Mouse (Mus musculus) ES-E14 (cell line): Measurements from ENCODE around the gene Hba-a2. TPM values are rescaled to one million over a fixed set of nuclear protein-coding genes. Genes with fewer than 3 reads are reported as not detected.

Experiments
- DNase-seq: peaks from one replicate; pipeline ENCODE4 v3.0.0-alpha.2; 2013; ENCODE audit warnings: low read depth, low spot score
- H3K27ac ChIP-seq: 2 replicates; pipeline ENCODE4 v1.5.1; 2012; ENCODE audit warnings: low read depth, mild to moderate bottlenecking, low read length, moderate library complexity, mixed read lengths; ENCODE audit not compliant: poor library complexity, insufficient read depth, severe bottlenecking
- H3K36me3 ChIP-seq: 2 replicates; pipeline ENCODE4 v1.6.1; 2012; ENCODE audit warnings: mild to moderate bottlenecking, low read length, moderate library complexity, mixed read lengths; ENCODE audit not compliant: control insufficient read depth, poor library complexity, insufficient read depth, severe bottlenecking
- H3K4me1 ChIP-seq, 2 experiments: fragments of 150-350 bp in 1 of 2; sonication (generic) in 1 of 2; 2 replicates each; pipeline ENCODE4 v1.6.1; 2012; ENCODE audit warnings: low read length in 2 of 2, mild to moderate bottlenecking in 1 of 2, mixed read lengths in 1 of 2; ENCODE audit not compliant: control insufficient read depth in 2 of 2, insufficient read depth in 2 of 2, poor library complexity in 1 of 2
- H3K4me3 ChIP-seq, 2 experiments: fragments of 150-350 bp in 1 of 2; sonication (generic) in 1 of 2; 2 replicates each; pipeline ENCODE4 v1.5.1; 2012; ENCODE audit warnings: low read length in 2 of 2, low read depth in 1 of 2, mild to moderate bottlenecking in 1 of 2, mixed read lengths in 1 of 2; ENCODE audit not compliant: insufficient read depth in 1 of 2, poor library complexity in 1 of 2, severe bottlenecking in 1 of 2
- H3K9ac ChIP-seq: 2 replicates; pipeline ENCODE4 v1.6.1; 2012; ENCODE audit warnings: low read depth, mild to moderate bottlenecking, low read length, mixed read lengths; ENCODE audit not compliant: poor library complexity, insufficient read depth, severe bottlenecking
- H3K9me3 ChIP-seq: fragments of 150-350 bp; sonication (generic); 2 replicates; pipeline ENCODE4 v1.6.1; 2012; ENCODE audit warnings: low read depth, mild to moderate bottlenecking, low read length; ENCODE audit not compliant: control insufficient read depth, insufficient read depth
- CHD2 ChIP-seq: IDR thresholded peaks from 2 replicates; pipeline ENCODE4 v1.6.1; 2014; ENCODE audit warnings: mild to moderate bottlenecking, low read depth, low read length, inconsistent platforms
- HCFC1 ChIP-seq: IDR thresholded peaks from 2 replicates; pipeline ENCODE4 v1.6.1; 2012; ENCODE audit warnings: low read length, inconsistent platforms, borderline replicate concordance; ENCODE audit not compliant: insufficient read depth
- MAFK ChIP-seq: IDR thresholded peaks from 2 replicates; pipeline ENCODE4 v1.6.1; 2014; ENCODE audit warnings: mild to moderate bottlenecking, low read depth, low read length, inconsistent platforms; ENCODE audit not compliant: insufficient read depth
- ZC3H11A ChIP-seq: IDR thresholded peaks from 2 replicates; pipeline ENCODE4 v1.6.1; 2012; ENCODE audit warnings: low read depth, mild to moderate bottlenecking, inconsistent platforms, low read length, borderline replicate concordance
- ZNF384 ChIP-seq: IDR thresholded peaks from 2 replicates; pipeline ENCODE4 v1.6.1; 2012; ENCODE audit warnings: low read depth, low read length, inconsistent platforms
- in situ Hi-C, 2 experiments: fragments of 600-800 bp; cut with MboI; formaldehyde crosslinking; loops; one replicate each; pipeline ENCODE4 v1.15.1; 2025; ENCODE audit warnings: low sequenced_read_pairs in 2 of 2, inconsistent platforms in 1 of 2; ENCODE audit not compliant: unreplicated experiment in 2 of 2
- total RNA-seq: library from RNA; depleted of rRNA; stranded (reverse); fragments of 300-350 nt; gene quantifications from 2 replicates; pipeline ENCODE4 v1.2.3, GENCODE M21; 2012

Gene Hba-a2
- total RNA-seq, 1 experiment, result 1.1 TPM

DNA sequence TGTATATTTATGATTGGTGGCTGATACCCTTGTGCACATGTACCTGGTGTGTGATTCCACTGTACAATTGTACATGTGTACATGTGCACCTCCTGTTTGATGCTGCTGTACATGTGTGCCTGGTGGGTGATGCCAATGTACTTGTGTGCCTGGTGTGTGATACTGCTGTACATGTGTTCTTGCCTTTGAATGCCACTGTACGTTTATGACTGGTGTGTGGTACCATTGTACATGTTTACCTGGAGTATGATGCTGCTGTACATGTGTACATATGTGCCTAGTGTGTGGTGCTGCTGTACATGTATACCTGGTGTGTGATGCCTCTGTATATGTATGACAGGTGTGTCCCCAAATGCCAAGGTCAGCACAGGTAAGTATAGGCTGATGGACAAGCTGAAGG is 5.2 kb downstream of the Hba-a2 start:
- in situ Hi-C loops, result no loop called here
- Histone ChIP-seq H3K27ac (no peak overlapping the region), H3K36me3 (no peaks in the 10 kb centered on the region), H3K9me3 (no peaks in the 10 kb centered on the region), H3K4me1 (no peaks in the 10 kb centered on the region), H3K4me3 (no peak overlapping the region), H3K9ac (no peak overlapping the region)
- TF ChIP-seq CHD2 (no peak), HCFC1 (no peak), MAFK (no peak), ZC3H11A (no peak), ZNF384 (no peak)
- no peak for DNase-seq

DNA sequence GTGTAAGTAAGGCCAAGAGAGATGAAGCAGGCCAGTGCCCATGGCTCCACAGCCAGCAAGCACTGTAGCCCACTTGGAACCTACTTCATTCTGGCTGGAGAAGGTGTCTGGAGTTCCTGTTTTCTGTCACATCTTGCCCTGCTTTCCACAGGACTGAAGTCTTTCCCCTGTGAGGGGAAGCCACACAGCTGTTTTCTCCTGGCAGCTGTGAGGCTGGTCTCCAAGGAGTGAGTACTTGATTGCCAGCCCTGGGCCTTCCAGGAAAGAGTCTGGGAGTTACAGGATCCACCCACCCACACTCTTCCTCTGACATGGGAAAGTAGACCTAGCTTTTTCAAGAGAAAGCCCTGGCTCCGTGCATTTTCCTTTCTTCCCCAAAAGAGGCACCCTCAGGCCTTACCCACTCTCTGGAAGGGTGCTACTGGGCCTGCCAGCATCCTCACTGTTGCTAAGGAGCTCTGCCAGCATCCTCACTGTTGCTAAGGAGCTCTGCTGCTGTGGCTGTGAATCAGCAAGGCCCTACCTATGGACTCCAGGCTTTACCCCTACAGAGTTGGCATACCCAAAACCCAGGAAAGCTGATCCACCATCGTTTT is 6.6 kb downstream of the Hba-a2 start:
- no peaks in the 10 kb centered on the region for H3K9me3 ChIP-seq
- H3K9ac ChIP-seq, result no peak overlapping the region
- DNase-seq, result no peak
- H3K27ac ChIP-seq, result no peak overlapping the region
- no peaks in the 10 kb centered on the region for H3K4me1 ChIP-seq
- no peak overlapping the region for H3K4me3 ChIP-seq
- in situ Hi-C loops, result no loop called here
- no peak for TF ChIP-seq ZNF384
- TF ChIP-seq CHD2, result no peak
- TF ChIP-seq HCFC1, result no peak
- TF ChIP-seq ZC3H11A, result no peak
- no peak for TF ChIP-seq MAFK
- H3K36me3 ChIP-seq, result no peaks in the 10 kb centered on the region

DNA sequence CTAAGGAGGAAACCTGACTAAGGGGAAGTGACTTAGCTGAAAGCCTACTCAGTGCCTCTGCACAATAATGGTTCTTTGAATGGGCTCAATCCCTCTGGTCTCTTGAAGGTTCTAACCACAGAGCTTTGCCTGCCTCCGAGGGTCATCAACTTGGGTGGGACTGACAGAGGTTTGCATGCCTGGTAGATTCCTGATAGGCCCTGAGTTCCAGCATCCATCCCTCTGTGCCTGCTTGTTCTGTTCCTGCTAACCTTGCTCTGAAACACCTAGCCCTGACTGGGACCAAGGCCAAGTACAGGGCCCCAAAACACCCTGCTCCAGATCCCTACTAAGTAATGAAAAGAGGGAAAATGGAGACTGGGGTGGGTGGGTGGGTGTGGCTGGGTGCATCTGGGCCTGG is 7.2 kb downstream of the Hba-a2 start:
- in situ Hi-C loops, result no loop called here
- DNase-seq, result no peak

DNA sequence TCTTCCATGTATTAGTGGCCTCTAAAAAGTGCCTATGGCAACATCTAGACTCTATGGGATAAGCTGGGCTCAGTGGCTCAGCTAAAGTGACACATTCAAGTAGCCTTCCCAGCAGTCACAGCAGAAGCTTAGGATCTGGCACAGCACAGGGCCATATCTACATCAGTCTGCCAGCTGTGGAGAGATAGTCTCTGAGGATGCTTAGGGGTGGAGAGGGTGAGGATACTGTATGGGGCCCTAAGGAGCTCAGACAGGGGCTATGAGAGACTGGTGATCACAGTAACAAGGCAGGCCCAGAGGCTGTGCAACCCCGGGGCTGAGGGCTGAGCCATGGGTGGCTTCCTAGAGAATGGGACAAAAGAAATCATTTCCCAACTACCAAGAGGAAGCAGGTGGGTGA is 10.7 kb downstream of the Hba-a2 start:
- in situ Hi-C loops, result no loop called here
- H3K27ac ChIP-seq, result no peak overlapping the region
- H3K36me3 ChIP-seq, result no peaks in the 10 kb centered on the region
- H3K4me3 ChIP-seq, result no peak overlapping the region
- no peaks in the 10 kb centered on the region for H3K4me1 ChIP-seq
- DNase-seq, result no peak
- no peaks in the 10 kb centered on the region for H3K9me3 ChIP-seq
- TF ChIP-seq ZC3H11A (no peak), CHD2 (no peak), ZNF384 (no peak), HCFC1 (no peak), MAFK (no peak)
- H3K9ac ChIP-seq, result no peak overlapping the region

More for the DNA sequence above, 7.2 kb downstream of the Hba-a2 start:
- H3K4me3 ChIP-seq, result no peak overlapping the region
- H3K27ac ChIP-seq, result no peak overlapping the region
- H3K4me1 ChIP-seq, result no peaks in the 10 kb centered on the region
- H3K36me3 ChIP-seq, result no peaks in the 10 kb centered on the region
- TF ChIP-seq ZC3H11A (no peak), CHD2 (no peak), MAFK (no peak), HCFC1 (no peak), ZNF384 (no peak)
- H3K9ac ChIP-seq, result no peak overlapping the region
- no peaks in the 10 kb centered on the region for H3K9me3 ChIP-seq

DNA sequence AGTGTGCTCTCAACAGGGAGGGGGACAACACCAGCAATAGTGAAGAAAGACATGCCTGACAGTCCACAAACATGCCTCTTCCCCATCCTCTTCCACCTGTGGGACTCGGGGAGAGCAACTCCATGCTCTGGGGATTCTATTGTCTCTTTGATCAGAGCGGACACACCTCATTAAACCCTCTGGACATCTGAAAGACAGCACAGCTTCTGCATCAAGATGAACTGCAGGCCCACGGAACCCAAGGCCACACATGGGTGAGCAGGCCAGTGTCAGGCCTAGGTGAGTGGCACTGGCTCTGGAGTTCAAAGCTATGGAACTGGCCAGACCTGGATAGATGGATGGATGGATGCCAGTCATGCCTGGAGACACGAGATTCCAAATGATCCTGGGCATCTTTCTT is 13.2 kb downstream of the Hba-a2 start:
- no peaks in the 10 kb centered on the region for H3K36me3 ChIP-seq
- H3K9me3 ChIP-seq, result no peaks in the 10 kb centered on the region
- no peak overlapping the region for H3K27ac ChIP-seq
- TF ChIP-seq HCFC1 (no peak), MAFK (no peak), CHD2 (no peak), ZNF384 (no peak), ZC3H11A (no peak)
- no peaks in the 10 kb centered on the region for H3K4me1 ChIP-seq
- no peak overlapping the region for H3K9ac ChIP-seq
- DNase-seq, result no peak
- in situ Hi-C loops, result no loop called here
- H3K4me3 ChIP-seq, result no peak overlapping the region
